22 mouse cellular contexts compared by ENCODE assay signal in genomic region chr17:84213464-84213863, GRCm38 (mm10). TPM values are rescaled to one million over a fixed set of nuclear protein-coding genes. Genes with fewer than 3 reads are reported as not detected.
DNase-seq lines count a peak whose midpoint lies in the region; ATAC-seq and TF ChIP-seq lines count a peak whose summit lies in the region.
"Had no signal": no experiment of that assay in that cellular context is flagged by ENCODE, and none has a peak within 500 bp of the region (broad histone marks: within the 10 kb centered on the region; RNA-seq: fewer than 3 reads in every experiment).

No protein-coding gene starts in this region.

- peaks cover 4% of the 10 kb centered on the region for H3K36me3 ChIP-seq in kidney, embryonic 14.5 days (ENCODE audit: control insufficient read depth, insufficient read depth, low read length)
- peaks cover 24% of the 10 kb centered on the region; the same call in 1 of the 2 replicates for H3K36me3 ChIP-seq in kidney, embryonic 15.5 days
- no peaks in the 10 kb centered on the region; the same call in 1 of the 2 replicates for H3K36me3 ChIP-seq in kidney, embryonic 16.5 days (ENCODE audit: insufficient read depth, low read length)
- H3K36me3 ChIP-seq in kidney, postnatal 0 days (ENCODE audit: insufficient read depth, low read length), result no peaks in the 10 kb centered on the region

- no peak for TF ChIP-seq CTCF in kidney, postnatal 0 days (IDR thresholded peaks at IDR 0.05; ENCODE audit: low read depth)

- WGBS in kidney, embryonic 14.5 days, result 39% methylated on average over 3 of the region's 3 CpGs
- WGBS in kidney, embryonic 15.5 days, result 45% methylated on average over 3 of the region's 3 CpGs
- 39% methylated on average over 3 of the region's 3 CpGs for WGBS in kidney, embryonic 16.5 days
- WGBS in kidney, postnatal 0 days, result 35% methylated on average over 3 of the region's 3 CpGs

- no peak for DNase-seq in kidney, postnatal 14 days
- DNase-seq in kidney, postnatal 10 days, result no peak
- no peak for DNase-seq in kidney, postnatal 36 days
- peak; percentile 75 for DNase-seq in kidney, postnatal 0 days (ENCODE audit: low spot score)
- DNase-seq in kidney, postnatal 4 days, result no peak
- DNase-seq: adrenal gland, adult 2 months; adrenal gland, adult 8-10 months; adrenal gland, postnatal 10 days; adrenal gland, postnatal 14 days; adrenal gland, postnatal 25 days; adrenal gland, postnatal 36 days; B cell, adult 2 months; cerebellum, adult 11 months; cerebellum, adult 11-12 months had no signal

- H3K9ac ChIP-seq in kidney, embryonic 14.5 days (ENCODE audit: low read depth, low read length), result no peak overlapping the region
- H3K9ac ChIP-seq in kidney, embryonic 15.5 days, result no peak overlapping the region
- no peak overlapping the region for H3K9ac ChIP-seq in kidney, embryonic 16.5 days (replicated peaks; ENCODE audit: low read length)
- H3K9ac ChIP-seq in kidney, postnatal 0 days (ENCODE audit: low read depth, low read length), result no peak overlapping the region

- H3K27ac ChIP-seq in kidney, embryonic 14.5 days (ENCODE audit: low read depth, low read length), result no peak overlapping the region; the same call in 1 of the 2 replicates
- H3K27ac ChIP-seq in kidney, embryonic 15.5 days, result peak overlapping the region; percentile 79
- peak overlapping the region; percentile 50; the same call in 1 of the 2 replicates for H3K27ac ChIP-seq in kidney, embryonic 16.5 days (ENCODE audit: low read length)
- no peak overlapping the region for H3K27ac ChIP-seq in kidney, postnatal 0 days

- H3K9me3 ChIP-seq in kidney, embryonic 14.5 days (ENCODE audit: control insufficient read depth, low read length), result no peaks in the 10 kb centered on the region
- H3K9me3 ChIP-seq in kidney, embryonic 15.5 days (replicated peaks), result no peaks in the 10 kb centered on the region
- no peaks in the 10 kb centered on the region for H3K9me3 ChIP-seq in kidney, embryonic 16.5 days (ENCODE audit: low read length)
- no peaks in the 10 kb centered on the region for H3K9me3 ChIP-seq in kidney, postnatal 0 days (replicated peaks; ENCODE audit: low read length)
- H3K9me3 ChIP-seq: G1E had no signal

- H3K4me3 ChIP-seq in kidney, embryonic 14.5 days (ENCODE audit: low read length), result no peak overlapping the region
- H3K4me3 ChIP-seq in kidney, embryonic 15.5 days (replicated peaks), result no peak overlapping the region
- H3K4me3 ChIP-seq in kidney, embryonic 16.5 days (ENCODE audit: low read length), result no peak overlapping the region
- no peak overlapping the region for H3K4me3 ChIP-seq in kidney, postnatal 0 days (replicated peaks; ENCODE audit: low read depth, low read length)

- H3K4me1 ChIP-seq in kidney, embryonic 14.5 days (ENCODE audit: control insufficient read depth, insufficient read depth, low read length), result peaks cover 6% of the 10 kb centered on the region; the same call in 1 of the 2 replicates
- H3K4me1 ChIP-seq in kidney, embryonic 15.5 days, result peaks cover 23% of the 10 kb centered on the region
- H3K4me1 ChIP-seq in kidney, embryonic 16.5 days (ENCODE audit: insufficient read depth, low read length), result peaks cover 16% of the 10 kb centered on the region
- 0 out of 2 replicates have a peak, but pooled peaks cover 7% of the 10 kb centered on the region for H3K4me1 ChIP-seq in kidney, postnatal 0 days (replicated peaks; ENCODE audit: insufficient read depth, low read length)

- H3K27me3 ChIP-seq in kidney, embryonic 14.5 days (ENCODE audit: control insufficient read depth, insufficient read depth, low read length), result no peaks in the 10 kb centered on the region
- no peaks in the 10 kb centered on the region for H3K27me3 ChIP-seq in kidney, embryonic 15.5 days
- H3K27me3 ChIP-seq in kidney, embryonic 16.5 days (ENCODE audit: insufficient read depth, low read length), result no peaks in the 10 kb centered on the region
- no peaks in the 10 kb centered on the region for H3K27me3 ChIP-seq in kidney, postnatal 0 days (ENCODE audit: insufficient read depth, low read length)
- H3K27me3 ChIP-seq: CH12.LX, Patski had no signal

- ATAC-seq in kidney, embryonic 14.5 days (ENCODE audit: low FRiP score, low TSS enrichment), result peak; percentile 74; the same call in 1 of the 2 replicates
- ATAC-seq in kidney, embryonic 15.5 days (replicated peaks; ENCODE audit: low FRiP score), result peak; percentile 74; the same call in 1 of the 2 replicates
- peak; percentile 59 for ATAC-seq in kidney, embryonic 16.5 days (ENCODE audit: low FRiP score, low TSS enrichment)
- ATAC-seq in kidney, postnatal 0 days (replicated peaks; ENCODE audit: low FRiP score, low read depth), result no peak
- ATAC-seq: activated CD4-positive, CD25-positive, alpha-beta regulatory T cell, adult 4 months; CD4-positive, CD25-positive, alpha-beta regulatory T cell, adult 4 months; Patski had no signal

- H3K4me2 ChIP-seq in kidney, embryonic 14.5 days (replicated peaks; ENCODE audit: low read depth, low read length), result no peak overlapping the region
- no peak overlapping the region for H3K4me2 ChIP-seq in kidney, embryonic 15.5 days
- no peak overlapping the region for H3K4me2 ChIP-seq in kidney, embryonic 16.5 days (replicated peaks; ENCODE audit: low read depth, low read length)
- no peak overlapping the region for H3K4me2 ChIP-seq in kidney, postnatal 0 days (ENCODE audit: low read length)

RNA-seq across cellular contexts. Expression of gene Zfp36l2, which starts 25.7 kb away (rescaled TPM):
- polyA plus RNA-seq in kidney, embryonic 14.5 days (2014; fragmentation: Nextera tagmentation; extraction: Ambion mirVana), result 22.5 and 24.3 TPM in 2 replicates
- 13.7 and 14.7 TPM in 2 replicates for polyA plus RNA-seq in kidney, embryonic 15.5 days (2015; fragmentation: Nextera tagmentation; extraction: Ambion mirVana)
- polyA plus RNA-seq in kidney, embryonic 16.5 days (2015; fragmentation: Nextera tagmentation; extraction: Ambion mirVana), result 9.5 and 11.4 TPM in 2 replicates
- polyA plus RNA-seq in kidney, postnatal 0 days (2015; fragmentation: Nextera tagmentation; extraction: Ambion mirVana), result 18.7 and 21.3 TPM in 2 replicates

Comparison
In these comparisons a context has a peak if more than half of its experiments do, and no peak if none do; other contexts are left out.
1. H3K27ac ChIP-seq: peak in kidney, embryonic 15.5 days (single experiment) and kidney, embryonic 16.5 days (single experiment); none in kidney, embryonic 14.5 days (single experiment) and kidney, postnatal 0 days (single experiment).